ENCODE assay signal across 8 mouse cellular contexts in the genomic region with DNA sequence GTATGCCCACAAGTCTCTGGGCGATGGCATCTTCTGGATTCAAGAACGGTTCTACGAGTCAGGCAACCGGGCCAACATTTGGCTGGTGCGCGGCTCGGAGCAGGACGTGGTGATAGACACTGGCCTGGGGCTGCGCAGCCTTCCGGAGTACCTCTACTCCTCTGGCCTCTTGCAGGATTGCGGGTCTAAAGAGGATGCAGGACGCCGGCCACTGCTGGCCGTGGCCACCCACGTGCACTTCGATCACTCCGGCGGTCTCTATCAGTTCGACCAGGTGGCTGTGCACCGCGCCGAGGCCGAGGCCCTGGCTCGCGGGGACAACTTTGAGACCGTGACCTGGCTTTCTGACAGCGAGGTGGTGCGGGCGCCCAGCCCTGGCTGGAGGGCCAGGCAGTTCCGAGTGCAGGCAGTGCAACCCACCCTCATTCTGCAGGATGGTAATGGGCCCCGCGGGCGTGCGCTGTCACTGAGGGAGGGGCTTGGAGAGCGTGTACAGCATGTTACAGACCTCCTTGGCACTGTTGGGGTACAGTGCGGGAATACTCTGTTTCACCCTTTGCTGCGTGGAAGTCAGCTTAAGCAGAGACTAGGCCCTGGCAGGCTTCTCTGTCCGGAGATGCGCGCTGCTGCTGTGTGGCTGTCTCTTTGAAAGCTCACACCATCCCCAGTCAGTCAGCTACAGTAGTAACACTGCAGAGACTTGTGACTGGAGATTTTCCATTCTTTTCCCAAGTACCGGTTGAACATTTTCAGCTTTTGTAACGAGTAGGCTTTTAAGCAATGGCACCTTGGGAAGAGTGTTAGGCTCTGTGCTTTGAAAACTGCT. TPM values are rescaled to one million over a fixed set of nuclear protein-coding genes. Genes with fewer than 3 reads are reported as not detected.
DNase-seq lines count a peak whose midpoint lies in the region; ATAC-seq and TF ChIP-seq lines count a peak whose summit lies in the region.

No protein-coding gene starts in this region.

- H3K9me3 ChIP-seq in kidney, embryonic 14.5 days (ENCODE audit: control insufficient read depth, low read length): no peaks in the 10 kb centered on the region
- H3K9me3 ChIP-seq in G1E (replicated peaks): no peaks in the 10 kb centered on the region
- H3K9me3 ChIP-seq in embryonic facial prominence, embryonic 13.5 days: no peaks in the 10 kb centered on the region
- H3K9me3 ChIP-seq in heart, embryonic 14.5 days (ENCODE audit: control insufficient read depth, low read length): no peaks in the 10 kb centered on the region
- H3K9me3 ChIP-seq in midbrain, embryonic 15.5 days: no peaks in the 10 kb centered on the region

- no peak for TF ChIP-seq CTCF in G1E (IDR thresholded peaks at IDR 0.05; ENCODE audit: low read depth, low read length)

- no peaks in the 10 kb centered on the region for H3K27me3 ChIP-seq in kidney, embryonic 14.5 days (ENCODE audit: control insufficient read depth, insufficient read depth, low read length)
- H3K27me3 ChIP-seq in G1E (ENCODE audit: insufficient read depth, low read length): no peaks in the 10 kb centered on the region
- H3K27me3 ChIP-seq in embryonic facial prominence, embryonic 13.5 days: no peaks in the 10 kb centered on the region
- no peaks in the 10 kb centered on the region for H3K27me3 ChIP-seq in heart, embryonic 14.5 days (ENCODE audit: control insufficient read depth, insufficient read depth, low read length)
- no peaks in the 10 kb centered on the region for H3K27me3 ChIP-seq in midbrain, embryonic 15.5 days (replicated peaks)

- DNase-seq in kidney, postnatal 10 days: no peak
- no peak for DNase-seq in G1E (ENCODE audit: low spot score)
- peak; percentile 22 to 36 for DNase-seq in left cerebral cortex, adult 8-10 months (ENCODE audit: low spot score in 2 of 2)
- peak; percentile 61 for DNase-seq in thymus, postnatal 4 days

- H3K4me1 ChIP-seq in kidney, embryonic 14.5 days (ENCODE audit: control insufficient read depth, insufficient read depth, low read length): no peaks in the 10 kb centered on the region; the same call in 1 of the 2 replicates
- H3K4me1 ChIP-seq in G1E (ENCODE audit: insufficient read depth, low read depth, low read length): peaks cover 51% of the 10 kb centered on the region
- peaks cover 23% of the 10 kb centered on the region for H3K4me1 ChIP-seq in embryonic facial prominence, embryonic 13.5 days
- H3K4me1 ChIP-seq in heart, embryonic 14.5 days (ENCODE audit: control insufficient read depth in 2 of 2, insufficient read depth in 2 of 2, low read length in 2 of 2): peaks cover 0 to 19% of the 10 kb centered on the region in 2 experiments
- H3K4me1 ChIP-seq in midbrain, embryonic 15.5 days: peaks cover 22% of the 10 kb centered on the region

- H3K36me3 ChIP-seq in kidney, embryonic 14.5 days (ENCODE audit: control insufficient read depth, insufficient read depth, low read length): no peaks in the 10 kb centered on the region
- peaks cover 14% of the 10 kb centered on the region for H3K36me3 ChIP-seq in G1E (replicated peaks)
- H3K36me3 ChIP-seq in embryonic facial prominence, embryonic 13.5 days: no peaks in the 10 kb centered on the region
- H3K36me3 ChIP-seq in heart, embryonic 14.5 days (ENCODE audit: control insufficient read depth, insufficient read depth, low read length): no peaks in the 10 kb centered on the region
- no peaks in the 10 kb centered on the region for H3K36me3 ChIP-seq in midbrain, embryonic 15.5 days (replicated peaks)

- H3K4me2 ChIP-seq in kidney, embryonic 14.5 days (replicated peaks; ENCODE audit: low read depth, low read length): peak overlapping the region; percentile 97
- peak overlapping the region; percentile 98 for H3K4me2 ChIP-seq in embryonic facial prominence, embryonic 13.5 days
- peak overlapping the region; percentile 93 for H3K4me2 ChIP-seq in heart, embryonic 14.5 days (ENCODE audit: low read length)
- H3K4me2 ChIP-seq in midbrain, embryonic 15.5 days: peak overlapping the region; percentile 86

- 1% methylated on average over 42 of the region's 42 CpGs for WGBS in kidney, embryonic 14.5 days
- under 1% methylated on average over 42 of the region's 42 CpGs for WGBS in embryonic facial prominence, embryonic 13.5 days
- 2% methylated on average over 42 of the region's 42 CpGs for WGBS in heart, embryonic 14.5 days
- WGBS in midbrain, embryonic 15.5 days: under 1% methylated on average over 42 of the region's 42 CpGs

- peak overlapping the region; percentile 73; the same call in 1 of the 2 replicates for H3K27ac ChIP-seq in kidney, embryonic 14.5 days (ENCODE audit: low read depth, low read length)
- H3K27ac ChIP-seq in embryonic facial prominence, embryonic 13.5 days: peak overlapping the region; percentile 90
- H3K27ac ChIP-seq in heart, embryonic 14.5 days (replicated peaks in 1 of 2; ENCODE audit: control insufficient read depth in 1 of 2, insufficient read depth in 1 of 2, low read depth in 2 of 2, low read length in 2 of 2): peak overlapping the region; percentile 64 to 83
- peak overlapping the region; percentile 90 for H3K27ac ChIP-seq in midbrain, embryonic 15.5 days

- H3K4me3 ChIP-seq in kidney, embryonic 14.5 days (ENCODE audit: low read length): peak overlapping the region; percentile 78
- H3K4me3 ChIP-seq in G1E (ENCODE audit: low read depth, low read length): peak overlapping the region; percentile 92
- H3K4me3 ChIP-seq in embryonic facial prominence, embryonic 13.5 days: peak overlapping the region; percentile 81
- peak overlapping the region; percentile 64 to 82 for H3K4me3 ChIP-seq in heart, embryonic 14.5 days (ENCODE audit: control insufficient read depth in 1 of 2, insufficient read depth in 1 of 2, low read depth in 1 of 2, low read length in 2 of 2)
- H3K4me3 ChIP-seq in midbrain, embryonic 15.5 days: peak overlapping the region; percentile 74

- ATAC-seq in kidney, embryonic 14.5 days (ENCODE audit: low FRiP score, low TSS enrichment): peak; percentile 65
- no peak for ATAC-seq in G1E (ENCODE audit: extremely low read depth, insufficient number of reproducible peaks, low FRiP score, poor library complexity, severe bottlenecking)
- ATAC-seq in embryonic facial prominence, embryonic 13.5 days (ENCODE audit: insufficient number of reproducible peaks, insufficient read depth, low FRiP score, low TSS enrichment, low read depth): peak; percentile 8; the same call in 1 of the 2 replicates
- peak; percentile 33 for ATAC-seq in heart, embryonic 14.5 days (ENCODE audit: insufficient number of reproducible peaks, insufficient read depth, low FRiP score, low read depth)
- peak; percentile 54 for ATAC-seq in midbrain, embryonic 15.5 days (replicated peaks)

- H3K9ac ChIP-seq in kidney, embryonic 14.5 days (ENCODE audit: low read depth, low read length): peak overlapping the region; percentile 62
- H3K9ac ChIP-seq in embryonic facial prominence, embryonic 13.5 days: peak overlapping the region; percentile 81
- peak overlapping the region; percentile 79 for H3K9ac ChIP-seq in heart, embryonic 14.5 days (ENCODE audit: low read length)
- H3K9ac ChIP-seq in midbrain, embryonic 15.5 days: peak overlapping the region; percentile 70

RNA-seq across cellular contexts. Expression of a gene that starts 0.6 kb away (rescaled TPM):
- 5.1 and 7.1 TPM in 2 replicates for polyA plus RNA-seq in kidney, embryonic 14.5 days (2014; fragmentation: Nextera tagmentation; extraction: Ambion mirVana)
- total RNA-seq in G1E (2014; fragmentation: Nextera tagmentation) (7.8 and 9.9 TPM in 2 replicates), G1E (2017) (5.1 and 6.1 TPM in 2 replicates)
- 0.62 and 0.75 TPM in 2 replicates for polyA plus RNA-seq in G1E (2012)
- polyA plus RNA-seq in embryonic facial prominence, embryonic 13.5 days (2015; fragmentation: Nextera tagmentation; extraction: Ambion mirVana): 8.0 and 9.5 TPM in 2 replicates
- 8.4 and 10.3 TPM in 2 replicates for polyA plus RNA-seq in heart, embryonic 14.5 days (2014; fragmentation: Nextera tagmentation; extraction: Ambion mirVana)
- 10 to 100 TPM; 19.8 to 21.8 (median 21.3) TPM for total RNA-seq in left cerebral cortex, adult 8-10 months (2022)
- polyA plus RNA-seq in midbrain, embryonic 15.5 days (2015; fragmentation: Nextera tagmentation; extraction: Ambion mirVana): 41.0 and 42.1 TPM in 2 replicates

RNA-seq across cellular contexts. Expression of a gene that starts 0.9 kb away (rescaled TPM):
- polyA plus RNA-seq in kidney, embryonic 14.5 days (2014; fragmentation: Nextera tagmentation; extraction: Ambion mirVana): 14.4 and 15.0 TPM in 2 replicates
- total RNA-seq in G1E (2014; fragmentation: Nextera tagmentation): 32.7 and 46.3 TPM in 2 replicates
- total RNA-seq in G1E (2017): 43.7 and 46.2 TPM in 2 replicates
- 1.1 and 2.0 TPM in 2 replicates for polyA plus RNA-seq in G1E (2012)
- 18.3 and 19.4 TPM in 2 replicates for polyA plus RNA-seq in embryonic facial prominence, embryonic 13.5 days (2015; fragmentation: Nextera tagmentation; extraction: Ambion mirVana)
- 15.8 and 16.9 TPM in 2 replicates for polyA plus RNA-seq in heart, embryonic 14.5 days (2014; fragmentation: Nextera tagmentation; extraction: Ambion mirVana)
- 1 to 10 TPM; 3.2 to 6.2 (median 5.1) TPM for total RNA-seq in left cerebral cortex, adult 8-10 months (2022)
- polyA plus RNA-seq in midbrain, embryonic 15.5 days (2015; fragmentation: Nextera tagmentation; extraction: Ambion mirVana): 4.9 and 5.0 TPM in 2 replicates

RNA-seq across cellular contexts. Expression of a gene that starts 54.3 kb away (rescaled TPM):
- 17.8 and 27.0 TPM in 2 replicates for polyA plus RNA-seq in kidney, embryonic 14.5 days (2014; fragmentation: Nextera tagmentation; extraction: Ambion mirVana)
- total RNA-seq in G1E (2014; fragmentation: Nextera tagmentation) (52.9 and 64.9 TPM in 2 replicates), G1E (2017) (30.1 and 55.0 TPM in 2 replicates)
- polyA plus RNA-seq in G1E (2012): 3.6 and 4.4 TPM in 2 replicates
- 27.1 and 29.5 TPM in 2 replicates for polyA plus RNA-seq in embryonic facial prominence, embryonic 13.5 days (2015; fragmentation: Nextera tagmentation; extraction: Ambion mirVana)
- 24.9 and 25.9 TPM in 2 replicates for polyA plus RNA-seq in heart, embryonic 14.5 days (2014; fragmentation: Nextera tagmentation; extraction: Ambion mirVana)
- total RNA-seq in left cerebral cortex, adult 8-10 months (2022): 10 to 100 TPM in 3 of 4 experiments, 1 to 10 TPM in 1; 8.2 to 14.3 (median 11.2) TPM
- 17.5 and 17.9 TPM in 2 replicates for polyA plus RNA-seq in midbrain, embryonic 15.5 days (2015; fragmentation: Nextera tagmentation; extraction: Ambion mirVana)

Comparison
In these comparisons a context has a peak if more than half of its experiments do, and no peak if none do; other contexts are left out.
1. DNase-seq: peak in left cerebral cortex, adult 8-10 months (2 of 2) and thymus, postnatal 4 days (single experiment); none in kidney, postnatal 10 days (single experiment) and G1E (single experiment).
2. Peak in every context shown above with its lines, with median percentiles within 50 percentile points of each other: H3K27ac ChIP-seq, H3K4me2 ChIP-seq, H3K4me3 ChIP-seq and H3K9ac ChIP-seq.